Mouse (Mus musculus) liver, adult 2 months (tissue): ENCODE data around the gene Eefsec. TPM values are rescaled to one million over a fixed set of nuclear protein-coding genes. Genes with fewer than 3 reads are reported as not detected.

Experiments
- DNase-seq: peaks from one replicate; pipeline ENCODE4 v3.0.0-alpha.2; 2011; ENCODE audit warnings: low read depth, low spot score; ENCODE audit errors: extremely low read depth
- H3K27ac ChIP-seq: fragments of 200-500 bp; replicated peaks from 2 replicates; pipeline ENCODE4 v1.5.1; 2012; ENCODE audit warnings: low read depth, mild to moderate bottlenecking, control low read depth, inconsistent platforms, low read length; ENCODE audit not compliant: insufficient read depth
- H3K27me3 ChIP-seq: fragments of 200-500 bp; 2 replicates; pipeline ENCODE4 v1.6.1; 2012; ENCODE audit warnings: mild to moderate bottlenecking, moderate library complexity, low read length, inconsistent platforms; ENCODE audit not compliant: control insufficient read depth, insufficient read depth
- H3K36me3 ChIP-seq: fragments of 200-500 bp; 2 replicates; pipeline ENCODE4 v1.6.1; 2012; ENCODE audit warnings: low read length, inconsistent platforms; ENCODE audit not compliant: control insufficient read depth, insufficient read depth
- H3K4me1 ChIP-seq: fragments of 200-500 bp; 2 replicates; pipeline ENCODE4 v1.6.1; 2011; ENCODE audit warnings: low read length; ENCODE audit not compliant: control insufficient read depth, insufficient read depth
- H3K4me3 ChIP-seq: fragments of 200-500 bp; 2 replicates; pipeline ENCODE4 v1.5.1; 2011; ENCODE audit warnings: low read depth, mild to moderate bottlenecking, control low read depth, low read length, moderate library complexity; ENCODE audit not compliant: insufficient read depth
- H3K79me2 ChIP-seq: fragments of 200-500 bp; 2 replicates; pipeline ENCODE4 v1.6.1; 2012; ENCODE audit warnings: inconsistent platforms, mild to moderate bottlenecking, low read length, moderate library complexity; ENCODE audit not compliant: control insufficient read depth, insufficient read depth
- H3K9ac ChIP-seq: fragments of 200-500 bp; 2 replicates; pipeline ENCODE4 v1.6.1; 2012; ENCODE audit warnings: low read depth, mild to moderate bottlenecking, control low read depth, inconsistent platforms, low read length
- CTCF ChIP-seq: fragments of 200-500 bp; IDR thresholded peaks from 2 replicates; pipeline ENCODE4 v1.5.1; 2011; ENCODE audit warnings: low read depth, low read length, control low read depth
- POLR2A ChIP-seq: fragments of 200-500 bp; IDR thresholded peaks from 2 replicates; pipeline ENCODE4 v1.6.1; 2011; ENCODE audit warnings: low read length, control low read depth; ENCODE audit not compliant: insufficient read depth; ENCODE audit errors: extremely low read depth
- WGBS: fragments of 180-500 bp; shearing (Covaris S2); methylation state at CpG from one replicate; pipeline ENCODE4 v1.1.7; 2018; 5-methylcytosine and 5-hydroxymethylcytosine counted together
- polyA plus RNA-seq: library from polyadenylated mRNA; depleted of rRNA; stranded (reverse); fragments of >200 nt; gene quantifications from 2 replicates; pipeline ENCODE4 v1.2.3, GENCODE M21; 2012
- total RNA-seq: library from RNA; depleted of rRNA; stranded (reverse); fragments of >200 nt; gene quantifications from 2 replicates; pipeline ENCODE4 v1.2.3, GENCODE M21; 2014

Eefsec gene
- total and polyA plus RNA-seq, 2 experiments: 23.7 to 42.8 TPM

DNA sequence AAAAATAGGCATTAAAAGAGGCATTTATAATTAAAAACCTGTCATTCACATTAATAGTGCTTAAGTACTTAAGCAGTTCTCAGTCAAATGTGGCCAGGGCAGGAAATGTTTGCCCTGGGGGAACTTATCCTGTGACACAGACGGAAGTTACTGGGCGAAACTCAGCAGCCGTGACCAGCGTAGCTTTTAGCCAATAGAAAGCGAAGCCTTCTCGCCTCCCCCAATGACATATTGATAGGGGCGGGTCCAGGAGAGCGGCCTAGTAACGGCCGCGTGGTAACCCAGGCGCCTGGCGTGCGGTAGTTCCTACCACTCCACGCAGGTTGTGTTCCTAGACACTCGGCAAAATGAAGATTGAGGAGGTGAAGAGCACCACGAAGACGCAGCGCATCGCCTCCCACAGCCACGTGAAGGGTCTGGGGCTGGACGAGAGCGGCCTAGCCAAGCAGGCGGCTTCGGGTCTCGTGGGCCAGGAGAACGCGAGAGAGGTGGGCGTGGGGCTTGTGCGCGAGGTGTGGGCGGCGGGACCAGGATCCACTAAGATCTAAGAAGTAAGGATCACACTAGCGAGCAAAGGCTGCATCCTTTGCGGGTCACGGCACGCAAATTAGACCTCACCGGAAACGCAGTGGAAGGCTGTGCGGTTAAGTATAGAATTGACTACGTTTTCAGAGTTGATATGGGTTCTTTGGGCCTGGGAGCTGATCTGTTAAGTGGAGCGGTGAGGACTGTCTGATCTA is 19.0 kb upstream of the Eefsec start, which contains the start of gene Ruvbl1:
Gene Ruvbl1 (plus strand): TSS at position 229 of the 740 bp plus-strand sequence.
- no peak within 1 kb of the TSS for H3K27ac ChIP-seq

DNA sequence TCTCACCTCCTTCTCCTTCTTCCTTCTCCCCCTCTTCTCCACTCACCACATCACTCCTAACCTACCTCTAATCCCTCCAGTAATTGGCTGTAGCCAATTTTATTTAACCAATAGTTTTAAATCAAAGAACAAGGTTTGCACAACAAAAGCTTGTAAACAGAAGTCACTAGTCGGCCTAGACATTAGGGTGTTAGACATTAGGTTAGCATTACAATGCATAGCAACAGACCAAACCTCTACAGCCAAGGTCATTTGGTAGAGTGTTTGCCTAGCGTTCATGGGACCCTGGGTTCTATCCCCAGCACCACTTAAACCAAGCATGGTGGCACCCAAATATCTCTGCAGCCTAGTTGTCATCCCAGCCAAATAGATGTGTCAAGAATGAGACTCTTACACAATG is 8.2 kb upstream of the Eefsec start:
- no peaks in the 10 kb centered on the region for H3K27me3 ChIP-seq
- WGBS: 61% methylated on average over 2 of the region's 2 CpGs
- no peaks in the 10 kb centered on the region for H3K36me3 ChIP-seq
- no peak overlapping the region for H3K4me3 ChIP-seq
- TF ChIP-seq POLR2A (no peak), CTCF (no peak)
- H3K9ac ChIP-seq: no peak overlapping the region
- no peak for DNase-seq
- no peaks in the 10 kb centered on the region for H3K79me2 ChIP-seq
- no peaks in the 10 kb centered on the region for H3K4me1 ChIP-seq
- H3K27ac ChIP-seq: no peak overlapping the region

More for the DNA sequence above, 19.0 kb upstream of the Eefsec start, which contains the start of gene Ruvbl1:
- Histone ChIP-seq H3K36me3 (peaks cover 2% of the 10 kb centered on the region; the same call in 1 of the 2 replicates), H3K9ac (peak within 1 kb of the TSS; percentile 61), H3K79me2 (0 out of 2 replicates have a peak, but pooled peaks cover 6% of the 10 kb centered on the region), H3K4me1 (peaks cover 2% of the 10 kb centered on the region), H3K4me3 (peak within 1 kb of the TSS; percentile 71), H3K27me3 (no peaks in the 10 kb centered on the region)
- WGBS: under 1% methylated on average over 42 of the region's 42 CpGs
- TF ChIP-seq POLR2A (0 out of 2 replicates have a peak, but pooled peaks have one; percentile 13), CTCF (no peak)
- peak; percentile 93 for DNase-seq

DNA sequence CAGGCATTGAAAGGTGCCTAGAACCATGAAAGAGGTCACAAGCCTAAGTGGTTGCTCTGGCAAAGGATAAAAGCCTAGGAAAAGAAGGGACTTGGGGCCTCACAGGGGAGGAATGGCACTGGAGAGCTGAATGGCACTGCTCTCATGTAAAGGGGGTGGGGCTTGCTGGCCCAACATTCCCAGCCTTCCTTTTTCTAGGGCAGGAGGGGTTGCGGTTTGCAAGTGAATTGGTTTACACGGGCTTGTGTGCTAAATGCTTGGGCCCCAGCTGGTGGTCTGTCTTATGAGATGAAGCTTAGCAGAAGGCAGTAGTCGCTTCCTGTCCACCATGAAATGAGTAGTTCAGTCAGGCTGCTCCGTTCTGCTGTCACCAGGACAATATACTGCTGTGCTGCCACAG is 1.1 kb upstream of the Eefsec start:
- Histone ChIP-seq H3K27ac (no peak overlapping the region), H3K36me3 (no peaks in the 10 kb centered on the region), H3K27me3 (no peaks in the 10 kb centered on the region), H3K4me3 (no peak overlapping the region), H3K4me1 (peaks cover 20% of the 10 kb centered on the region), H3K9ac (no peak overlapping the region), H3K79me2 (peaks cover 9% of the 10 kb centered on the region; the same call in 1 of the 2 replicates)
- WGBS: 76% methylated on average over 4 of the region's 4 CpGs
- TF ChIP-seq CTCF (no peak), POLR2A (no peak)
- DNase-seq: no peak

DNA sequence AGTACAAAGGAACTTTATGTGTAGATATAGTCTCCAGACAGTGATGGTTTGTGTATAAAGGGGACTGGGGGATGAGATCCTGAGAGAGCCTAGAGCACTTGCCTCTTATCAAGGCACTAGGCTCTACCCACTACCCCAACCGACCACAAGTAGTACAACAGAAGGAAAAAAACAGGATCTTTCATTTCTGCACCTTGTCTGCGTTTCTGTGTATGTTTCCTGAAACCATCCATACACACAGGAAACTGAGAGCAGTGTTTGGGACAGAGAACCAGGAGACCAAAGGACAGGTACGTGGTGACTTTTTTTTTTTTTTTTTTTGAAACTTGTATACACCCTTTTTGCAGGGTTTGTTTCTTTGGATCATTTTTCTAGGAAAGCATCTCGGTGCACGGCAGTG is 678 bp downstream of the Eefsec start:
- Histone ChIP-seq H3K4me3 (peak overlapping the region; percentile 80), H3K4me1 (peaks cover 20% of the 10 kb centered on the region), H3K36me3 (no peaks in the 10 kb centered on the region), H3K27ac (peak overlapping the region; percentile 50), H3K79me2 (peaks cover 14% of the 10 kb centered on the region; the same call in 1 of the 2 replicates), H3K9ac (peak overlapping the region; percentile 90), H3K27me3 (no peaks in the 10 kb centered on the region)
- peak; percentile 29 for DNase-seq
- 10% methylated on average over 5 of the region's 5 CpGs for WGBS
- TF ChIP-seq CTCF (no peak), POLR2A (no peak)

DNA sequence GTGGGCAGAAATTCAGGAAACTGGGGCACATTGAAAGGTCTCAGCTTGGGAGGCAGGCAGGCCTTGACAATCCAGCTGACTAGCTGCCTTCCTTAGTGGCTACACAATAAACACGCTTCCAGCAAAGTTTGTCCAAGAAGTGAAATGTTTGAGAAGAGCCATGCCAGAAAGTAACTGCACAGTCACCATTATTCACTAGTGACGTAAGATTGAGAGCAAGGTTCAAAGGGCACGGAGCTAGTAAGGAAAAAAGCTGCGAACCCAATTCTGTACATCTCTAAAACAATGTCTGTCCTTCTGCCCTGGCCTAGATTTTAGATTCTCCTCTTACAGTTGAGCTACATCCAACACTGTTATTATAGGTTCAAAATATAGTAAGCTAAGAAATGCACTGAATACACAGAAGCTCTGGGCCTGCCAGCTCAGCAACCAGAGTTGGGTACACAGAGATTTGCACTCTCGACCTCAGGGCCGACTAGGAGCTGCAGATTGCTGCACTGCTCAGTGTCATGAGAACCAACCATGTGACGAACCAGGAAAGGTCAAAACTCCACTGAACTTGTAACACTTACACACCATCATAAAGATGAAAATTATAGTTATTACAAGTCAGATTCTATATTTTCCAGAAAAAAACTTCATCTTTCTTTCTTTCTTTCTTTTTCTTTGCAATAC is 2.1 kb downstream of the Eefsec start:
- peak; percentile 97 for DNase-seq
- H3K4me1 ChIP-seq: peaks cover 20% of the 10 kb centered on the region
- H3K79me2 ChIP-seq: peaks cover 25% of the 10 kb centered on the region
- H3K27me3 ChIP-seq: no peaks in the 10 kb centered on the region
- H3K9ac ChIP-seq: no peak overlapping the region
- WGBS: 22% methylated on average over 7 of the region's 7 CpGs
- H3K27ac ChIP-seq: peak overlapping the region; percentile 90
- no peak for TF ChIP-seq POLR2A
- no peak for TF ChIP-seq CTCF
- no peak overlapping the region for H3K4me3 ChIP-seq
- H3K36me3 ChIP-seq: no peaks in the 10 kb centered on the region

DNA sequence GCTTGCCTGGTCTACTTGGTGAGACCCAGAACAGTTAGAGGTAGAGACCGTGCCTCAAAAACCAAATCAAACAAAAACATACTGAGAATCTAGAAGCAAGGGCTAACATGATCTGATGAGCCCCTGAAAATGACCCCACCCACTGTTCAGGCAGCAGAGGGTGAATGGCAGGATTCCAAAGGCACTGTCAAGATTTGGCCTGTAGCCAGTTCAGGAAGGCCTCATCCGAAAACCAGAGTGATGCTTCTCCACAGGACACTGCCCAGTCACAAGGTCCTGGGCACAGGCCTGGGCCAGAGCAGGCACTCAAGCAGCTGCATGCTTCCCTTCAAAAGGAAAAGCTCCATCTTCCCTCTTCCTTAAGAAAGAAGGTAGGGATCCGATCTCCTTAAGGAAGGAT is 2.9 kb downstream of the Eefsec start:
- 56% methylated on average over 3 of the region's 3 CpGs for WGBS
- Histone ChIP-seq H3K79me2 (peaks cover 28% of the 10 kb centered on the region), H3K4me3 (no peak overlapping the region), H3K9ac (no peak overlapping the region), H3K36me3 (no peaks in the 10 kb centered on the region), H3K27me3 (no peaks in the 10 kb centered on the region), H3K27ac (peak overlapping the region; percentile 90), H3K4me1 (peaks cover 20% of the 10 kb centered on the region)
- TF ChIP-seq CTCF (no peak), POLR2A (no peak)
- DNase-seq: peak; percentile 29
